Mouse (Mus musculus) hindbrain, embryonic 10.5 days (tissue): ENCODE data around the gene Rap1a. TPM values are rescaled to one million over a fixed set of nuclear protein-coding genes. Genes with fewer than 3 reads are reported as not detected.

Source experiments
- DNase-seq: peaks from one replicate; pipeline ENCODE4 v3.0.0-alpha.2; 2017; ENCODE audit warnings: low spot score
- H3K27ac ChIP-seq: fragments of 300-500 bp; sonication (generic); 2 replicates; pipeline ENCODE4 v1.5.1; 2016; ENCODE audit warnings: mild to moderate bottlenecking, moderate library complexity
- H3K27me3 ChIP-seq: fragments of 300-500 bp; sonication (generic); 2 replicates; pipeline ENCODE4 v1.6.1; 2016; ENCODE audit warnings: mild to moderate bottlenecking; ENCODE audit not compliant: poor library complexity, insufficient read depth, severe bottlenecking
- H3K36me3 ChIP-seq: fragments of 300-500 bp; sonication (generic); 2 replicates; pipeline ENCODE4 v1.6.1; 2016; ENCODE audit warnings: mild to moderate bottlenecking, moderate library complexity
- H3K4me1 ChIP-seq: fragments of 300-500 bp; sonication (generic); replicated peaks from 2 replicates; pipeline ENCODE4 v1.6.1; 2016; ENCODE audit warnings: mild to moderate bottlenecking
- H3K4me3 ChIP-seq: fragments of 300-500 bp; sonication (generic); 2 replicates; pipeline ENCODE4 v1.5.1; 2016; ENCODE audit warnings: mild to moderate bottlenecking, moderate library complexity
- H3K9me3 ChIP-seq: fragments of 300-500 bp; sonication (generic); 2 replicates; pipeline ENCODE4 v1.6.1; 2016; ENCODE audit warnings: mild to moderate bottlenecking, moderate library complexity
- WGBS: fragments of 180-500 bp; shearing (Covaris S2); methylation state at CpG from one replicate; pipeline ENCODE4 v1.1.7; 2016; 5-methylcytosine and 5-hydroxymethylcytosine counted together
- polyA plus RNA-seq: library from polyadenylated mRNA; unstranded; fragments of >200 nt; fragmentation: Nextera tagmentation; extraction: Ambion mirVana; gene quantifications from 2 replicates; pipeline ENCODE4 v1.2.1, GENCODE M21; 2016

Gene Rap1a
- polyA plus RNA-seq, 1 experiment from 2014 or later = 66.3 TPM

DNA sequence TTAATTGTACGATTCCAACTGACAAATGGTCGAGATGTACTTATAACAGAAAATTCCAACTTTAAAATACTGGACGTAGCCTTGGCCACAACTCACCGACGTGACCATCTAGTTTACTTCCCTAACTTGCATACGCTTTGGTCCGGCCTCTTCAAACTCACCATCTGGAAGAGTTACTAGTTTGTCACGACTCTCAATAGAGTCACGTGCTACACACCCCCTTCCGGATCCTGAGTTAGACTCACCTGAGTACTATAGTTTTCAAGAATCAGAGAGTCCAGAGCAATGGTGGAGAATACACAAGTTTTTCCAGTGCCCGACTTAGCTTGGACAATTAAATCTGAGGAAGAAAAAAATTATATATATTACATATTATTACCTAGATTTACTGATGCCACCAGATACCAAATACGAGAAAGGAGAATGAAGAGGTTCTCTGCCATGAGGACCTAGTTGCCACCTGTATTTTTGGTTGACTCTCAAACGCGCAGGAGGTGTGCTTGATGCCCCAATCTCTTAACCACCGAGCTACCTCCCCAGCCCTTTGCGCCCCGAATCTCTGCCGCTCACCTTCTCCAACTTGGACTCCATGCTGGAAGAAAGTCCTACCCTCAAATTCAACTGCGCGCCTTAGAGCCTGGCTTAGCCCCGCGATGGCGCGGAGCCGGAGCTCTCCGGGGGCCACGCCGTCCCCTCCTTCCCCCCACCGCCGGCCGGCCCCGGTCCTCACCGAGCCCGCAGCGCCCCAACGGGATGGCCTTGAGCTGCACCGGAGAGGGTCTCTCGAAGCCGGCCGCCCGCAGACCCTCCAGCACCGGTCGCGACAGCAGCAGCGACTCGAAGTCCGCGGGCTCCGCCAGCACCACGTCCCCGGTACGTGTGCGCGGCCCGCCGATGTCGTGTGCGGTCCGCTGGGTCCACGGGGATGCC is 114.5 kb downstream of the Rap1a start:
- Histone ChIP-seq H3K27me3 (peaks cover 7% of the 10 kb centered on the region; the same call in 1 of the 2 replicates), H3K4me3 (peak overlapping the region; percentile 93), H3K36me3 (peaks cover 33% of the 10 kb centered on the region), H3K9me3 (no peaks in the 10 kb centered on the region), H3K4me1 (peaks cover 14% of the 10 kb centered on the region), H3K27ac (peak overlapping the region; percentile 92)
- DNase-seq = no peak
- 10% methylated on average over 60 of the region's 60 CpGs for WGBS

DNA sequence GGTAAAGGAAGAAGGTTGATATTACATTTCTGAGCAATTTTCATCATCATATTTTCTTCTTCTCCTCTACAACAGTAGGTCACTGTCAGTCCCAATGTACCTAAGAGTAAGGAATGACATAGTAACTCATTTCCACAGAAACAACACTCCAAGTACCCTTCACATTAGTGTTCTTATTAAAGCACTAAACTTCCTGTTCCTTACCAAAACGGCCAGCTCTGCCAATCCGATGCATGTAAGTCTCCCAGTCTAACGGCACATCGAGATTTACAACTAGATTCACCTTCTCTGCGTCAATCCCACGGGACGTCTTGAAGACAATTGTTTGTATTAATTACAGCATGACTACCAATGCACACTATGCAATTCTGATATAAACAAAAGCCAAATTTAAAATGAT is 120.8 kb downstream of the Rap1a start:
- H3K36me3 ChIP-seq = peaks cover 84% of the 10 kb centered on the region
- WGBS = 96% methylated on average over 7 of the region's 7 CpGs
- DNase-seq = no peak

More for the DNA sequence above, 120.8 kb downstream of the Rap1a start:
- H3K27ac ChIP-seq = no peak overlapping the region
- no peaks in the 10 kb centered on the region for H3K27me3 ChIP-seq
- H3K4me3 ChIP-seq = no peak overlapping the region
- H3K9me3 ChIP-seq = no peaks in the 10 kb centered on the region
- H3K4me1 ChIP-seq = no peaks in the 10 kb centered on the region

Other genes with a start within 250 kb of the Rap1a start
- 42.0 and 49.6 TPM in 2 replicates for gene Ddx20, start 113.8 kb downstream of the Rap1a start, polyA plus RNA-seq
- gene Inka2, start 96.7 kb downstream of the Rap1a start, polyA plus RNA-seq = 2.1 and 4.3 TPM in 2 replicates
- 0.27 TPM in 1 of 2 replicates, not detected in the other for gene Adora3, start 69.5 kb upstream of the Rap1a start, polyA plus RNA-seq
- not detected in 2 replicates for gene Tmigd3, start 69.6 kb upstream of the Rap1a start, polyA plus RNA-seq
- gene I830077J02Rik, start 131.3 kb upstream of the Rap1a start, polyA plus RNA-seq = 0.65 and 0.80 TPM in 2 replicates
- gene Wdr77, start 158.0 kb upstream of the Rap1a start, polyA plus RNA-seq = 133 and 172 TPM in 2 replicates
- 464 and 481 TPM in 2 replicates for gene Atp5f1, start 158.8 kb upstream of the Rap1a start, polyA plus RNA-seq
- 1.8 and 2.4 TPM in 2 replicates for gene Ovgp1, start 172.4 kb upstream of the Rap1a start, polyA plus RNA-seq
- gene Pifo, start 213.3 kb upstream of the Rap1a start, polyA plus RNA-seq = 1.9 and 8.9 TPM in 2 replicates
- not detected in 2 replicates for gene Chil5, start 231.5 kb upstream of the Rap1a start, polyA plus RNA-seq